In the genomic region with DNA sequence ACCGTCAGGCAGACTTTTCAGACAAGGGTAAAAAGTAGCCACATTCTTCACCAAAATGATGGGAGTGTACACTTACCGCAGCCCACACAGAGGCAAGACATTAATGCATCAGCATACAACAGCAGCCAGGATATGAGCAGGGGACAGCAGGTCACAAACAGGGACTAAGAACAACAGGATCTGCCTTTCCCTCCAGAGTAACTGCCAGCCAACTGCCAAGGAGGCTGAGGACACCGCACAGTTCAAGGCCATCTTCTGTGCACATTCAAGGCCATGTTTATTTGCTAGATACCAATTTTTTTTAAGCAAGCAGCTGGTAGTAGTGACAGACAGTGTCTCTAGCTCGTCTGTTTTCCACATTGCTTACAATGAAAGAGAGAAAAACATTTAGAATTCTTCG, we compare ENCODE assay signal across 20 mouse cellular contexts.
DNase-seq lines count a peak whose midpoint lies in the region.
"Had no signal": no experiment of that assay in that cellular context is flagged by ENCODE, and none has a peak within 500 bp of the region (broad histone marks: within the 10 kb centered on the region; RNA-seq: fewer than 3 reads in every experiment).

No protein-coding gene starts in this region.

- peak; percentile 55 to 63 for DNase-seq in adrenal gland, adult (ENCODE audit: inconsistent age in 2 of 2, low spot score in 1 of 2)
- DNase-seq in adrenal gland, postnatal 10 days: no peak
- DNase-seq in adrenal gland, postnatal 14 days: peak; percentile 10
- DNase-seq in adrenal gland, adult 8-10 months: no peak
- DNase-seq in heart, embryonic 10.5 days (ENCODE audit: low spot score): peak; percentile 28
- DNase-seq in heart, postnatal 10 days: no peak
- peak; percentile 33 for DNase-seq in testis, postnatal 14 days (ENCODE audit: low spot score)
- DNase-seq in testis, postnatal 10 days (ENCODE audit: low spot score): no peak
- DNase-seq: cerebellum, adult 11 months; cerebellum, adult 18-20 months; cerebellum, adult 8-10 months; cerebellum, adult 9-11 months; cerebellum, postnatal 14 days; cerebellum, postnatal 36 days; embryo, embryonic 11 days had no signal

- intact Hi-C loops in heart, postnatal 10 days (cut with DNase I): no loop called here

- no peaks in the 10 kb centered on the region for H3K9me3 ChIP-seq in heart, embryonic 10.5 days
- H3K9me3 ChIP-seq: embryonic facial prominence, embryonic 13.5 days; embryonic facial prominence, embryonic 15.5 days; forebrain, embryonic 10.5 days; forebrain, embryonic 12.5 days had no signal

- H3K4me3 ChIP-seq in heart, embryonic 10.5 days: no peak overlapping the region
- H3K4me3 ChIP-seq: embryonic facial prominence, embryonic 13.5 days; embryonic facial prominence, embryonic 15.5 days; erythroblast, embryonic 14.5 days; forebrain, embryonic 10.5 days; forebrain, embryonic 12.5 days had no signal

- WGBS in heart, embryonic 10.5 days: 75% methylated on average over 5 of the region's 5 CpGs

- H3K27ac ChIP-seq in heart, embryonic 10.5 days: no peak overlapping the region
- H3K27ac ChIP-seq: embryonic facial prominence, embryonic 13.5 days; embryonic facial prominence, embryonic 15.5 days; forebrain, embryonic 10.5 days; forebrain, embryonic 12.5 days had no signal

- no peaks in the 10 kb centered on the region for H3K4me1 ChIP-seq in heart, embryonic 10.5 days
- H3K4me1 ChIP-seq: embryonic facial prominence, embryonic 13.5 days; embryonic facial prominence, embryonic 15.5 days; forebrain, embryonic 10.5 days; forebrain, embryonic 12.5 days had no signal

- H3K36me3 ChIP-seq in heart, embryonic 10.5 days: no peaks in the 10 kb centered on the region
- H3K36me3 ChIP-seq: embryonic facial prominence, embryonic 13.5 days; embryonic facial prominence, embryonic 15.5 days; forebrain, embryonic 10.5 days; forebrain, embryonic 12.5 days had no signal

- no peaks in the 10 kb centered on the region for H3K27me3 ChIP-seq in heart, embryonic 10.5 days (ENCODE audit: insufficient read depth, poor library complexity, severe bottlenecking)
- H3K27me3 ChIP-seq: embryonic facial prominence, embryonic 13.5 days; embryonic facial prominence, embryonic 15.5 days; forebrain, embryonic 12.5 days had no signal

Comparison
In these comparisons a context has a peak if more than half of its experiments do, and no peak if none do; other contexts are left out.
1. DNase-seq: peak in adrenal gland, adult (2 of 2), adrenal gland, postnatal 14 days (single experiment), heart, embryonic 10.5 days (single experiment) and testis, postnatal 14 days (single experiment); none in adrenal gland, postnatal 10 days (single experiment), adrenal gland, adult 8-10 months (single experiment), heart, postnatal 10 days (0 of 2) and testis, postnatal 10 days (single experiment).